Mouse (Mus musculus) ES-Bruce4 (cell line): ENCODE data around the gene Gm10842. TPM values are rescaled to one million over a fixed set of nuclear protein-coding genes. Genes with fewer than 3 reads are reported as not detected.

Source experiments
- H3K27ac ChIP-seq: 2 replicates; pipeline ENCODE4 v1.5.1; 2012; ENCODE audit warnings: low read length, inconsistent platforms; ENCODE audit not compliant: insufficient read depth
- H3K27me3 ChIP-seq: 2 replicates; pipeline ENCODE4 v1.6.1; 2012; ENCODE audit warnings: mild to moderate bottlenecking, low read length, inconsistent platforms; ENCODE audit not compliant: control insufficient read depth, poor library complexity, insufficient read depth, severe bottlenecking
- H3K36me3 ChIP-seq: 2 replicates; pipeline ENCODE4 v1.6.1; 2012; ENCODE audit warnings: inconsistent platforms, mild to moderate bottlenecking, low read length, moderate library complexity; ENCODE audit not compliant: control insufficient read depth, poor library complexity, insufficient read depth, severe bottlenecking
- H3K4me1 ChIP-seq: one replicate; pipeline ENCODE4 v1.8.1; 2011; ENCODE audit warnings: low read length; ENCODE audit not compliant: control insufficient read depth, insufficient read depth
- H3K4me3 ChIP-seq: 2 replicates; pipeline ENCODE4 v1.5.1; 2011; ENCODE audit warnings: low read depth, mild to moderate bottlenecking, low read length
- H3K9ac ChIP-seq: 2 replicates; pipeline ENCODE4 v1.6.1; 2012; ENCODE audit warnings: low read depth, mild to moderate bottlenecking, inconsistent platforms; ENCODE audit not compliant: poor library complexity, severe bottlenecking
- H3K9me3 ChIP-seq: replicated peaks from 2 replicates; pipeline ENCODE4 v1.6.1; 2012; ENCODE audit warnings: mild to moderate bottlenecking, low read length, inconsistent platforms; ENCODE audit not compliant: control insufficient read depth, poor library complexity, insufficient read depth, severe bottlenecking
- CTCF ChIP-seq: IDR thresholded peaks from one replicate; pipeline ENCODE4 v1.8.1; 2011; ENCODE audit warnings: low read depth, low read length
- EP300 ChIP-seq: IDR thresholded peaks from 2 replicates; pipeline ENCODE4 v1.6.1; 2011; ENCODE audit warnings: low read depth, low read length; ENCODE audit not compliant: insufficient read depth
- POLR2A ChIP-seq: IDR thresholded peaks from one replicate; pipeline ENCODE4 v1.8.1; 2011; ENCODE audit warnings: low read length; ENCODE audit not compliant: insufficient read depth
- polyA plus RNA-seq: library from polyadenylated mRNA; stranded (reverse); fragments of >200 nt; gene quantifications from 2 replicates; pipeline ENCODE4 v1.2.4, GENCODE M21; 2011; ENCODE audit warnings: low read depth; ENCODE audit not compliant: missing spikeins, insufficient read depth, insufficient read length

The Gm10842 gene
- polyA plus RNA-seq, 1 experiment: not detected

DNA sequence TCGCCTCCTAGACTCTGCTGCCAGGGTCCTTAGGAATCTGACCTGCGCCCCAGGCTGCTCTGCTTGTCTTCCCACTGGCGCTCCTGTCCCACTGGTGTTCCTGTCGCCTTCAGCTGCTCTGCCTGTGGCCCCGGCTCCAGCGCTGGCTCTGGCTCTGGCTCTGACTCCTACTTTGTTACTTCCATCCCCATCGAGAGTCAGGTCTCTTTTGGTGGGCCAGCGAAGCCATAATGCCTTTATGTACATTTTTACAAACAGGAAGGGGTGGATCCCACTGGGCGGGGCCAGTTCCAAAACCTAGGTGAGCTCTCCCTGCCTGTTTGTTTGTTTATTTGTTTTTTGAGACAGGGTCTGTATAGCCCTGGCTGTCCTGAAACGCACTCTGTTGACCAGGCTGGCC is 20.1 kb downstream of the Gm10842 start:
- no peaks in the 10 kb centered on the region for H3K9me3 ChIP-seq
- no peaks in the 10 kb centered on the region for H3K27me3 ChIP-seq
- H3K4me3 ChIP-seq: peak overlapping the region; percentile 62
- H3K4me1 ChIP-seq: no peaks in the 10 kb centered on the region
- peaks cover 3% of the 10 kb centered on the region; the same call in 1 of the 2 replicates for H3K36me3 ChIP-seq
- no peak overlapping the region for H3K27ac ChIP-seq
- TF ChIP-seq POLR2A (no peak), CTCF (no peak), EP300 (no peak)
- H3K9ac ChIP-seq: peak overlapping the region; percentile 19

DNA sequence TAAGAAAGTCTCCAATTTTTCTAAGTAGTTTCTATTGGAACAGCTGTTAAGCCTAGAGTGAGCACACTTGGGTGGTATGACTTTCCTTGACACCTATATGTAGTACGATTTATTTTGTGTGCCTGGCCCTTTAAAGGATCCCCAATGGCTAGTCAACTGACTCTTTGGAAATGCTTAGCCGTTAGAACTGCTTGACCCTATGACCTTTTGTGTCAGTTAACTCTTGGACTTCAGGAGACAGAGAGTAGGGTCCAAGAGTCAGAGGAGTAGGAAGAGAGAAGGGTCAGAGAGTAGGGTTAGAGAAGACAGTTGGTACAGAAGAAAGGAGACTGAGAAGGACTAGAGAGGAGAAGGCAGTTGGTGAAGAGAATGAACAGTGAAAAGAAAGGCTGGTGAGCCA is 31.8 kb downstream of the Gm10842 start, which contains the start of gene Tlk2:
Gene Tlk2, plus strand, starts transcription at position 292 of the 400 bp plus-strand sequence.
- Histone ChIP-seq H3K9me3 (no peaks in the 10 kb centered on the region), H3K4me3 (no peak within 1 kb of the TSS)

DNA sequence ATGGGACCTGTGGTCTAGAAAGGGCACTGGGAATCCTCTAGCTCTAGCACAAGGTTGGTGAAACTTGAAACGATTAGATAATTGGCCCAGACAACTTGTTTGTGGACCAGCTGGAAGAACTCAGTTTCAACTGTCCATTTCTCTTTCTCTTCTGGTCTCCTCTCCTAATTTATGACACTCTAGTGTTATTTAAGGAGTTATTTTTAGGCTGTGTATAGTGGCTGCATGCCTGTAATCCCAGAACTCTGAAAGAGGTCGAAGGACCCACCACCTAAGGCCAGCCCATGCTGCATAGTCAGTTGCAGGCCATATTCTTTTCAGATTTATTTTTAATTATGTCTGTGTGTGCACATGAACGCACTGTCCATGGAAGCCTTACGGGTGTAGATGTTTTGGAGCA is 32.8 kb downstream of the Gm10842 start:
- Histone ChIP-seq H3K36me3 (peaks cover 5% of the 10 kb centered on the region), H3K4me3 (no peak overlapping the region), H3K27me3 (no peaks in the 10 kb centered on the region), H3K9me3 (no peaks in the 10 kb centered on the region), H3K9ac (0 out of 2 replicates have a peak overlapping the region, but pooled peaks have one; percentile 100), H3K4me1 (no peaks in the 10 kb centered on the region), H3K27ac (no peak overlapping the region)
- no peak for TF ChIP-seq EP300
- no peak for TF ChIP-seq CTCF

More for the DNA sequence above, 31.8 kb downstream of the Gm10842 start, which contains the start of gene Tlk2:
- Histone ChIP-seq H3K27ac (no peak within 1 kb of the TSS), H3K9ac (no peak within 1 kb of the TSS), H3K36me3 (no peaks in the 10 kb centered on the region), H3K4me1 (no peaks in the 10 kb centered on the region), H3K27me3 (no peaks in the 10 kb centered on the region)
- TF ChIP-seq POLR2A (no peak), CTCF (no peak), EP300 (no peak)

DNA sequence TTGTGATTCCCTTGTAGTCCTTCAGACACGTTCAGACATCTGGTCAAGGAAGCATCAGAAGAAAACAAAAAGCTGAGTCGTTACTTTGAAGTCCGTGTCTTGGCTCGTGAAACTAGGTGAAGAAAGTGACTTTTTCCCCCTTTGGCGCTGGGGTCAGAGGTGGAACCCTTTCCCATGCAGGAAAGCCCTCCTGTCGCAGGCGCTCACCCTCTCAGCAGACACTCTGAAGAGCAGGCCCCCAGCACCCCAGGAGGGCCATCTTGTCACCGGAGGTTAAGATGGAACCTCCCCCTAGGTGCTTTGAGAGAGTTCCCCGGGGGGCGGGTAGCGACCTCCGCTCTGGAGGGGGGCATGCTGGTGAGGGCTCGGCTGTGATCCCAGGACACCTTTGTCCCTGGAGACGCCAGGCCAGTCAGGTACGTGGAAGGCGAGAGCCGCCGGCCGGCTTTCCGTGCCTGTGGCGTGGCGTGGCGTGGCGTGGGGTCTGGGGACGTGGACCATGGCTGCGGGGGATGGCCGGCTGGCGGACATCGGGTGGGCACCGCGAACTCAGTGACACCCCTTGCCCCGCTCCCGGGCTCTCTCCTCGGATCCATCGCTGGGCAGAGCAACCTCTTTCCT is 33.9 kb downstream of the Gm10842 start:
- no peaks in the 10 kb centered on the region for H3K9me3 ChIP-seq
- no peaks in the 10 kb centered on the region for H3K27me3 ChIP-seq
- H3K36me3 ChIP-seq: peaks cover 8% of the 10 kb centered on the region
- H3K9ac ChIP-seq: peak overlapping the region; percentile 100
- peak overlapping the region; percentile 54 for H3K4me3 ChIP-seq
- H3K27ac ChIP-seq: peak overlapping the region; percentile 21
- TF ChIP-seq EP300 (no peak), CTCF (no peak), POLR2A (no peak)
- H3K4me1 ChIP-seq: no peaks in the 10 kb centered on the region

DNA sequence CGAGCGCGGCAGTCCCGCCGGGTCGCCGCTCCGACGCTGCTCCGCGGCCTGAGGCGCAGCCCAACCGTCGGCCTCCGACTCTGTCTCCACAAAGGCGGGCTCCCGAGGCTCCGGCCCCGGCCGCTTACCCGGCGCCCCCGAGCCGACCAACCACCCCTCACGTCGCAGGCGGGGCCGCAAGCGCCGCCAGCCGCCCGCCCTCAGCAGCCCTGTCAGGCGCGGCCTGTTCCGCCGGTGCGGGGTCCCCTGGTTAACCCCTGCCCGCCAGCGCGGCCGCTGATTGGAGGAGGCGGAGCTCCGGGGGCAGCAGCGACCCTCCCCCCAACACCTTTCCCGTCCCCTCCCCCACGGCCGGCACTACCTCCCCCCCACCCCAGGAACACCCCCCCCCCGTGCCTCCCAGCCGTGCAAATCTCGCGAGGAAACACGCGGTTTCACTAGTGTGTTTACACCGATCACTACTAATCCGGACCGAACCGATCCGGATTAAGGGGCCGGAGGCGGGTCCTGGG is 34.5 kb downstream of the Gm10842 start:
- TF ChIP-seq EP300: no peak
- no peak for TF ChIP-seq CTCF
- TF ChIP-seq POLR2A: no peak
- Histone ChIP-seq H3K4me3 (peak overlapping the region; percentile 54), H3K36me3 (peaks cover 13% of the 10 kb centered on the region), H3K4me1 (no peaks in the 10 kb centered on the region), H3K9ac (peak overlapping the region; percentile 100), H3K27me3 (no peaks in the 10 kb centered on the region), H3K9me3 (no peaks in the 10 kb centered on the region), H3K27ac (peak overlapping the region; percentile 21)
